Mouse (Mus musculus): ENCODE results near the gene Cdip1.

GRCm38 (mm10) chr16:4835191-4835590 is 45.1 kb upstream of the Cdip1 start, which contains the start of gene 4930562C15Rik:
- TF ChIP-seq CTCF (conservative IDR thresholded peaks at IDR 0.05; ENCODE audit: low read length) (no peak), NANOG (IDR thresholded peaks at IDR 0.05; ENCODE audit: borderline replicate concordance, low read length) (no peak), POU5F1 (IDR thresholded peaks at IDR 0.05; ENCODE audit: borderline replicate concordance, low read length) (no peak)

All from E14TG2a.4 (cell line).